Comparison of ENCODE assay signal across 37 mouse cellular contexts in the genomic region with DNA sequence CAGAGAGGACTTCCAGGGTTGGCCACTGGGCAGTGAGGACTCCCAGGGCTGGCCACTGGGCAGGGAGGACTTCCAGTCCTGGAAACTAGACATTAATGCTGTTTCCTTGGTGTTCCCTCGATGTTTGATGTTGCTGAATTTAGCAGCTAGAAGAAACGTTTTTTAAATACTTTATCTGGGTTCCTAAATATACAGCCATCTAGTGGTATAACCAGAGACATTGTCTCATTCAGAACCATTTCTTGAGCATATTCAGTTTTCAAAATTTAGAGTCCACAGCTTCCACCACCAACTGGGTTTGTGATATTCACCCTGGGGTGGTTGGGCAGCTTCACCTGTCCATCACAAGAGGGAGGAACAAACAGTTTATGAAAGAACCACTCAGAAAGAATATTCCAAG. TPM values are rescaled to one million over a fixed set of nuclear protein-coding genes. Genes with fewer than 3 reads are reported as not detected.
"Had no signal": no experiment of that assay in that cellular context is flagged by ENCODE, and none has a peak within 500 bp of the region (broad histone marks: within the 10 kb centered on the region; RNA-seq: fewer than 3 reads in every experiment).

No protein-coding gene starts in this region.

- H3K4me2 ChIP-seq: heart, embryonic 12.5 days; hindbrain, embryonic 12.5 days; hindbrain, embryonic 15.5 days; intestine, embryonic 15.5 days; limb, embryonic 12.5 days; liver, embryonic 11.5 days; liver, embryonic 13.5 days; liver, embryonic 15.5 days had no signal

- H3K36me3 ChIP-seq: heart, embryonic 10.5 days; heart, embryonic 12.5 days; hindbrain, embryonic 10.5 days; hindbrain, embryonic 12.5 days; hindbrain, embryonic 15.5 days; intestine, embryonic 15.5 days; limb, embryonic 10.5 days; limb, embryonic 12.5 days; liver, embryonic 13.5 days; liver, embryonic 15.5 days had no signal

- H3K4me3 ChIP-seq: gastrocnemius, adult 2 months; heart, embryonic 10.5 days; heart, embryonic 12.5 days; hindbrain, embryonic 10.5 days; hindbrain, embryonic 12.5 days; hindbrain, embryonic 15.5 days; intestine, embryonic 15.5 days; limb, embryonic 10.5 days; limb, embryonic 12.5 days; liver, embryonic 13.5 days; liver, embryonic 15.5 days had no signal

- H3K9me3 ChIP-seq: heart, embryonic 10.5 days; heart, embryonic 12.5 days; hindbrain, embryonic 10.5 days; hindbrain, embryonic 12.5 days; hindbrain, embryonic 15.5 days; intestine, embryonic 15.5 days; limb, embryonic 10.5 days; limb, embryonic 12.5 days; liver, embryonic 13.5 days; liver, embryonic 15.5 days had no signal

- H3K27me3 ChIP-seq: hindbrain, embryonic 15.5 days; limb, embryonic 12.5 days; liver, embryonic 15.5 days had no signal

- H3K9ac ChIP-seq: heart, embryonic 12.5 days; hindbrain, embryonic 12.5 days; hindbrain, embryonic 15.5 days; intestine, embryonic 15.5 days; limb, embryonic 12.5 days; liver, embryonic 13.5 days; liver, embryonic 15.5 days had no signal

- DNase-seq: gastrocnemius, adult 2 months; gastrocnemius, postnatal 10 days; gastrocnemius, postnatal 25 days; heart, adult 18-20 months; heart, postnatal 10 days; heart, postnatal 4 days; kidney, adult 18-20 months; kidney, adult 8-10 months; kidney, postnatal 10 days; kidney, postnatal 25 days; kidney, postnatal 4 days; layer of hippocampus, adult 9-11 months; liver; liver, embryonic 13.5 days had no signal

- H3K4me1 ChIP-seq: heart, embryonic 10.5 days; heart, embryonic 12.5 days; hindbrain, embryonic 12.5 days; hindbrain, embryonic 15.5 days; intestine, embryonic 15.5 days; limb, embryonic 10.5 days; limb, embryonic 12.5 days; liver, embryonic 13.5 days; liver, embryonic 15.5 days had no signal

- H3K27ac ChIP-seq: gastrocnemius, adult 2 months; heart, embryonic 10.5 days; hindbrain, embryonic 10.5 days; hindbrain, embryonic 12.5 days; hindbrain, embryonic 15.5 days; intestine, embryonic 15.5 days; limb, embryonic 10.5 days; limb, embryonic 12.5 days; liver, embryonic 13.5 days; liver, embryonic 15.5 days had no signal

- ATAC-seq: inflammation-experienced regulatory T-cells, adult 6 months; intestine, embryonic 15.5 days; intestine, postnatal 0 days had no signal

RNA-seq across cellular contexts. Expression of gene Bhlhe23, which starts 34.3 kb away (rescaled TPM):
- total RNA-seq: gastrocnemius, adult 2 months; gastrocnemius, postnatal 10 days; gastrocnemius, postnatal 25 days; gastrocnemius, postnatal 4 days; granulocyte monocyte progenitor cell, adult 5-6 weeks; heart, adult 18-20 months; heart, adult 8-10 months; heart, postnatal 10 days; heart, postnatal 25 days; heart, postnatal 4 days; layer of hippocampus, adult 8-10 months; left cerebral cortex, adult 8-10 months had no signal
- polyA plus RNA-seq: heart, embryonic 12.5 days; heart, embryonic 14.5 days; heart, embryonic 16.5 days; inflammation-experienced regulatory T-cells, adult 6 months; intestine, embryonic 15.5 days; intestine, postnatal 0 days; kidney, embryonic 14.5 days; kidney, embryonic 16.5 days; limb, embryonic 10.5 days; limb, embryonic 12.5 days; limb, embryonic 14.5 days; liver, embryonic 11.5 days; liver, embryonic 13.5 days; liver, embryonic 15.5 days had no signal
